In the genomic region with DNA sequence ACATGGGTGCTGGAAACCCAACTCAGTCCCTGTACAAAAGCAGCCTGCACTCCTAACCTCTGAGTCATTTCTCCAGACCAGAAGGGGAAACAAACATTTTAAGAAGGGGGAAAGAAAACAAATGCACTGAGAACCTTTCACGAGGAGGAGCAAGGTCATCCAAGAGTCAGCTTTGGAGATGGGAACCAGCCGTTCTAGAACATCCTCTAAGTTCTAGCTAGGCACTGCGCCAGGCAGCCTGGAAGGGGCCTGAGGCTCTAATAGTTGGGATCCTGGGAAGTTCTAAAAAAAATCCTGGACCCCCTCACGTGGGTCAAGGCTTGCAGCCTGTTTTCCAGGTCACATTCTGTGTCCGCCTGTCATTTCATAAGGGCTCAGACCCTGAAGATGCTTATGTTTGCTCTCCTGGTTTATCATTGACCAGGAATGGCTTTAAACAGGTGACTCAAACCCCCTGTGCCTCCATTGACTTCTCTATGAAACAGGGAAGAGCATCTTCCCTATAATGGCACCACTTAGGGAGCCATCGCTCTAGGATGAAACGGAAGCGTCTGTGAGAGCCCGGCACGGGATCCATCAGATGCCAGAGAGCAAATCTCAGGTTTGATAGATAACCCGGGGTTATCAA, we compare ENCODE assay signal across 20 mouse cellular contexts. TPM values are rescaled to one million over a fixed set of nuclear protein-coding genes. Genes with fewer than 3 reads are reported as not detected.
A peak's percentile ranks its signal among the peaks of the same experiment; 100 is the strongest.
DNase-seq lines count a peak whose midpoint lies in the region; ATAC-seq and TF ChIP-seq lines count a peak whose summit lies in the region.
"Had no signal": no experiment of that assay in that cellular context is flagged by ENCODE, and none has a peak within 500 bp of the region (broad histone marks: within the 10 kb centered on the region; RNA-seq: fewer than 3 reads in every experiment).

No protein-coding gene starts in this region.

- no peaks in the 10 kb centered on the region for H3K4me1 ChIP-seq in heart, embryonic 11.5 days (ENCODE audit: control insufficient read depth, insufficient read depth, low read length)
- H3K4me1 ChIP-seq in intestine, embryonic 14.5 days (replicated peaks; ENCODE audit: control insufficient read depth, insufficient read depth, low read length): no peaks in the 10 kb centered on the region
- no peaks in the 10 kb centered on the region; the same call in 1 of the 2 replicates for H3K4me1 ChIP-seq in liver, embryonic 16.5 days (ENCODE audit: control insufficient read depth, low read depth, low read length)
- no peaks in the 10 kb centered on the region for H3K4me1 ChIP-seq in cerebellum, adult 2 months (ENCODE audit: control insufficient read depth, insufficient read depth, low read length)
- H3K4me1 ChIP-seq: forebrain, embryonic 12.5 days; neural tube, embryonic 15.5 days had no signal

- no peak overlapping the region for H3K4me3 ChIP-seq in heart, embryonic 11.5 days (ENCODE audit: low read depth, low read length)
- H3K4me3 ChIP-seq in intestine, embryonic 14.5 days (ENCODE audit: low read depth, low read length): no peak overlapping the region
- no peak overlapping the region for H3K4me3 ChIP-seq in liver, embryonic 16.5 days (ENCODE audit: low read depth, low read length)
- H3K4me3 ChIP-seq in cerebellum, adult 2 months (replicated peaks; ENCODE audit: insufficient read depth, low read depth, low read length): no peak overlapping the region
- H3K4me3 ChIP-seq: forebrain, embryonic 12.5 days; heart, adult 2 months; heart, embryonic 15.5 days; hindbrain, embryonic 10.5 days; neural tube, embryonic 15.5 days had no signal

- no peak for TF ChIP-seq CTCF in cerebellum, adult 2 months (IDR thresholded peaks at IDR 0.05; ENCODE audit: borderline replicate concordance, insufficient read depth, low read depth, low read length)

- no peaks in the 10 kb centered on the region for H3K9me3 ChIP-seq in heart, embryonic 11.5 days (replicated peaks; ENCODE audit: control insufficient read depth, low read length)
- no peaks in the 10 kb centered on the region for H3K9me3 ChIP-seq in intestine, embryonic 14.5 days (ENCODE audit: control insufficient read depth, low read length)
- H3K9me3 ChIP-seq in liver, embryonic 16.5 days (replicated peaks; ENCODE audit: control insufficient read depth, low read length): no peaks in the 10 kb centered on the region
- H3K9me3 ChIP-seq: forebrain, embryonic 12.5 days; heart, embryonic 15.5 days; hindbrain, embryonic 10.5 days; neural tube, embryonic 15.5 days had no signal

- no peaks in the 10 kb centered on the region for H3K36me3 ChIP-seq in heart, embryonic 11.5 days (ENCODE audit: control insufficient read depth, insufficient read depth, low read length)
- no peaks in the 10 kb centered on the region for H3K36me3 ChIP-seq in intestine, embryonic 14.5 days (ENCODE audit: control insufficient read depth, insufficient read depth, low read length)
- no peaks in the 10 kb centered on the region for H3K36me3 ChIP-seq in liver, embryonic 16.5 days (ENCODE audit: control insufficient read depth, insufficient read depth)
- H3K36me3 ChIP-seq: forebrain, embryonic 12.5 days; heart, embryonic 15.5 days; hindbrain, embryonic 10.5 days; neural tube, embryonic 15.5 days had no signal

- no peaks in the 10 kb centered on the region for H3K27me3 ChIP-seq in heart, embryonic 11.5 days (ENCODE audit: control insufficient read depth, insufficient read depth, low read length)
- no peaks in the 10 kb centered on the region for H3K27me3 ChIP-seq in intestine, embryonic 14.5 days (replicated peaks; ENCODE audit: control insufficient read depth, insufficient read depth, low read length)
- no peaks in the 10 kb centered on the region for H3K27me3 ChIP-seq in liver, embryonic 16.5 days (ENCODE audit: control insufficient read depth, insufficient read depth, low read depth, low read length)
- H3K27me3 ChIP-seq in cerebellum, adult 2 months (ENCODE audit: control insufficient read depth, insufficient read depth, low read length): no peaks in the 10 kb centered on the region
- H3K27me3 ChIP-seq: forebrain, embryonic 12.5 days; heart, embryonic 15.5 days; neural tube, embryonic 15.5 days; Patski had no signal

- ATAC-seq in heart, embryonic 11.5 days (replicated peaks; ENCODE audit: insufficient number of reproducible peaks, low FRiP score, low TSS enrichment): no peak
- peak; percentile 79 for ATAC-seq in intestine, embryonic 14.5 days (replicated peaks; ENCODE audit: low FRiP score, low TSS enrichment, low read depth)
- peak; percentile 73 for ATAC-seq in liver, embryonic 16.5 days (ENCODE audit: low read depth)
- ATAC-seq: midbrain, embryonic 16.5 days; Patski had no signal

- TF ChIP-seq POLR2A in cerebellum, adult 2 months (IDR thresholded peaks at IDR 0.05; ENCODE audit: borderline replicate concordance, insufficient read depth, low read length): no peak

- 81% methylated on average over 11 of the region's 11 CpGs for WGBS in heart, embryonic 11.5 days (ENCODE audit: insufficient replicate concordance)
- WGBS in intestine, embryonic 14.5 days: 67% methylated on average over 11 of the region's 11 CpGs
- WGBS in liver, embryonic 16.5 days (ENCODE audit: insufficient replicate concordance): 66% methylated on average over 11 of the region's 11 CpGs
- WGBS in cerebellum, adult 2 months: 87% methylated on average over 11 of the region's 11 CpGs

- H3K4me2 ChIP-seq in heart, embryonic 11.5 days: no peak overlapping the region
- H3K4me2 ChIP-seq in intestine, embryonic 14.5 days (ENCODE audit: low read length): 0 out of 2 replicates have a peak overlapping the region, but pooled peaks have one; percentile 5
- peak overlapping the region; percentile 25 for H3K4me2 ChIP-seq in liver, embryonic 16.5 days (ENCODE audit: low read depth, low read length)
- H3K4me2 ChIP-seq: forebrain, embryonic 12.5 days; heart, embryonic 15.5 days; neural tube, embryonic 15.5 days had no signal

- no peak overlapping the region for H3K27ac ChIP-seq in heart, embryonic 11.5 days (ENCODE audit: low read depth, low read length)
- peak overlapping the region; percentile 64 for H3K27ac ChIP-seq in intestine, embryonic 14.5 days (ENCODE audit: low read depth)
- 0 out of 2 replicates have a peak overlapping the region, but pooled peaks have one; percentile 29 for H3K27ac ChIP-seq in liver, embryonic 16.5 days (ENCODE audit: low read length)
- no peak overlapping the region for H3K27ac ChIP-seq in cerebellum, adult 2 months (ENCODE audit: insufficient read depth, low read length)
- H3K27ac ChIP-seq: forebrain, embryonic 12.5 days; heart, adult 2 months; heart, embryonic 15.5 days; hindbrain, embryonic 10.5 days; neural tube, embryonic 15.5 days had no signal

- no peak overlapping the region for H3K9ac ChIP-seq in heart, embryonic 11.5 days (ENCODE audit: low read depth, low read length)
- no peak overlapping the region for H3K9ac ChIP-seq in intestine, embryonic 14.5 days (ENCODE audit: low read length)
- H3K9ac ChIP-seq in liver, embryonic 16.5 days (ENCODE audit: low read depth, low read length): no peak overlapping the region
- H3K9ac ChIP-seq: forebrain, embryonic 12.5 days; heart, embryonic 15.5 days; neural tube, embryonic 15.5 days had no signal

- peak; percentile 92 for DNase-seq in heart, adult 11 months
- DNase-seq in intestine, embryonic 14.5 days (ENCODE audit: low spot score): peak; percentile 69
- DNase-seq in kidney, postnatal 36 days: peak; percentile 49 to 54
- no peak for DNase-seq in thymus, postnatal 0 days (ENCODE audit: low spot score)
- no peak for DNase-seq in cerebellum, adult 2 months
- DNase-seq in cerebellum, adult 8-10 months: no peak
- DNase-seq: adrenal gland, adult 8-10 months; cerebellum, adult 9-11 months; gastrocnemius, postnatal 14 days; heart, adult 2 months; thymus, postnatal 36 days had no signal

RNA-seq across cellular contexts. Expression of a gene that starts 11.3 kb away (rescaled TPM):
- not detected in 2 replicates for polyA plus RNA-seq in heart, embryonic 11.5 days (2014; fragmentation: Nextera tagmentation; extraction: Ambion mirVana)
- 0.15 TPM in 1 of 2 replicates, not detected in the other for polyA plus RNA-seq in intestine, embryonic 14.5 days (2014; fragmentation: Nextera tagmentation; extraction: Ambion mirVana)
- polyA plus RNA-seq in liver, embryonic 16.5 days (2015; fragmentation: Nextera tagmentation; extraction: Ambion mirVana): 0.28 and 0.45 TPM in 2 replicates
- 0.45 and 1.0 TPM in 2 replicates for polyA plus RNA-seq in thymus, postnatal 0 days (2015; fragmentation: Nextera tagmentation; extraction: Ambion mirVana)
- 0.07 and 0.08 TPM in 2 replicates for polyA plus RNA-seq in cerebellum, adult 2 months (2012; rRNA removed)
- polyA plus RNA-seq: embryonic facial prominence, embryonic 11.5 days; forebrain, embryonic 12.5 days; midbrain, embryonic 16.5 days; Patski had no signal

RNA-seq across cellular contexts. Expression of a gene that starts 25.8 kb away (rescaled TPM):
- 0.06 TPM in 1 of 2 replicates, not detected in the other for polyA plus RNA-seq in heart, embryonic 11.5 days (2014; fragmentation: Nextera tagmentation; extraction: Ambion mirVana)
- 1.9 and 2.0 TPM in 2 replicates for polyA plus RNA-seq in intestine, embryonic 14.5 days (2014; fragmentation: Nextera tagmentation; extraction: Ambion mirVana)
- polyA plus RNA-seq in liver, embryonic 16.5 days (2015; fragmentation: Nextera tagmentation; extraction: Ambion mirVana): 0.08 and 0.15 TPM in 2 replicates
- polyA plus RNA-seq in thymus, postnatal 0 days (2015; fragmentation: Nextera tagmentation; extraction: Ambion mirVana): 0.27 and 0.38 TPM in 2 replicates
- 0.38 and 0.73 TPM in 2 replicates for polyA plus RNA-seq in cerebellum, adult 2 months (2012; rRNA removed)
- polyA plus RNA-seq: hindbrain, embryonic 10.5 days; Patski had no signal

RNA-seq across cellular contexts. Expression of a gene that starts 53.0 kb away (rescaled TPM):
- 104 and 110 TPM in 2 replicates for polyA plus RNA-seq in heart, embryonic 11.5 days (2014; fragmentation: Nextera tagmentation; extraction: Ambion mirVana)
- 118 and 129 TPM in 2 replicates for polyA plus RNA-seq in intestine, embryonic 14.5 days (2014; fragmentation: Nextera tagmentation; extraction: Ambion mirVana)
- 37.6 and 40.6 TPM in 2 replicates for polyA plus RNA-seq in liver, embryonic 16.5 days (2015; fragmentation: Nextera tagmentation; extraction: Ambion mirVana)
- 141 and 142 TPM in 2 replicates for polyA plus RNA-seq in thymus, postnatal 0 days (2015; fragmentation: Nextera tagmentation; extraction: Ambion mirVana)
- 45.6 and 56.3 TPM in 2 replicates for polyA plus RNA-seq in cerebellum, adult 2 months (2012; rRNA removed)

Comparison
In these comparisons a context has a peak if more than half of its experiments do, and no peak if none do; other contexts are left out.
1. DNase-seq: peak in heart, adult 11 months (single experiment), intestine, embryonic 14.5 days (single experiment) and kidney, postnatal 36 days (2 of 2); none in thymus, postnatal 0 days (single experiment), cerebellum, adult 2 months (0 of 2) and cerebellum, adult 8-10 months (single experiment).
2. H3K27ac ChIP-seq: peak in intestine, embryonic 14.5 days (single experiment) and liver, embryonic 16.5 days (single experiment); none in heart, embryonic 11.5 days (single experiment) and cerebellum, adult 2 months (single experiment).